Mouse (Mus musculus): Measurements from ENCODE around the gene Rab23.

Rab23 gene

GRCm38 (mm10) chr1:33719733-33720225 is at the start of gene Rab23:
TSS of gene Rab23 (plus strand) at chr1:33719887.
- peak; percentile 76 for DNase-seq

GRCm38 (mm10) chr1:33670164-33670616 is 49.5 kb upstream of the Rab23 start:
- peak; percentile 73 for DNase-seq

GRCm38 (mm10) chr1:33671441-33671840 is 48.2 kb upstream of the Rab23 start:
- DNase-seq = no peak

GRCm38 (mm10) chr1:33672083-33672482 is 47.6 kb upstream of the Rab23 start:
- DNase-seq = no peak

- DNase-seq = peak; percentile 37
Measured at GRCm38 (mm10) chr1:33672514-33672913, 47.2 kb upstream of the Rab23 start.

GRCm38 (mm10) chr1:33673158-33673960 is 46.3 kb upstream of the Rab23 start:
- DNase-seq = peak; percentile 7

- no peak for DNase-seq
Measured at GRCm38 (mm10) chr1:33680435-33680834, 39.3 kb upstream of the Rab23 start.

- no peak for DNase-seq
Measured at GRCm38 (mm10) chr1:33680890-33681289, 38.8 kb upstream of the Rab23 start.

GRCm38 (mm10) chr1:33684459-33684858 is 35.2 kb upstream of the Rab23 start:
- peak; percentile 61 for DNase-seq

GRCm38 (mm10) chr1:33688810-33689209 is 30.9 kb upstream of the Rab23 start:
- no peak for DNase-seq

GRCm38 (mm10) chr1:33689446-33690086 is 30.1 kb upstream of the Rab23 start:
- no peak for DNase-seq

- no peak for DNase-seq
Measured at GRCm38 (mm10) chr1:33690087-33690448, 29.6 kb upstream of the Rab23 start.

- no peak for DNase-seq
Measured at GRCm38 (mm10) chr1:33693893-33694292, 25.8 kb upstream of the Rab23 start.

- DNase-seq = no peak
Measured at GRCm38 (mm10) chr1:33696016-33696415, 23.7 kb upstream of the Rab23 start.

GRCm38 (mm10) chr1:33701244-33701643 is 18.4 kb upstream of the Rab23 start:
- DNase-seq = no peak

- DNase-seq = no peak
Measured at GRCm38 (mm10) chr1:33709615-33710014, 10.1 kb upstream of the Rab23 start.

GRCm38 (mm10) chr1:33712026-33712425 is 7.7 kb upstream of the Rab23 start:
- DNase-seq = no peak

GRCm38 (mm10) chr1:33714796-33715195 is 4.9 kb upstream of the Rab23 start:
- no peak for DNase-seq

GRCm38 (mm10) chr1:33717636-33718035 is 2.1 kb upstream of the Rab23 start:
- no peak for DNase-seq

GRCm38 (mm10) chr1:33720231-33720630 is 544 bp downstream of the Rab23 start:
- DNase-seq = no peak

- DNase-seq = no peak
Measured at GRCm38 (mm10) chr1:33721020-33721419, 1.3 kb downstream of the Rab23 start.

- DNase-seq = no peak
Measured at GRCm38 (mm10) chr1:33724516-33724915, 4.8 kb downstream of the Rab23 start.

GRCm38 (mm10) chr1:33725086-33725485 is 5.4 kb downstream of the Rab23 start:
- no peak for DNase-seq

GRCm38 (mm10) chr1:33733044-33733443 is 13.4 kb downstream of the Rab23 start:
- no peak for DNase-seq
